Mouse (Mus musculus) embryonic facial prominence, embryonic 15.5 days (tissue): ENCODE results near the gene Gpr119. TPM values are rescaled to one million over a fixed set of nuclear protein-coding genes. Genes with fewer than 3 reads are reported as not detected.

ENCODE experiments used
- ATAC-seq: fragments of 200-750 bp; cut with Nextera tagmentation; 2 replicates; pipeline ENCODE4 v1.8.0; 2017; ENCODE audit warnings: low read depth, moderate TSS enrichment; ENCODE audit not compliant: insufficient number of reproducible peaks, low FRiP score, low TSS enrichment
- H3K27ac ChIP-seq: fragments of 300-500 bp; sonication (generic); replicated peaks from 2 replicates; pipeline ENCODE4 v1.5.1; 2015; ENCODE audit warnings: mild to moderate bottlenecking, inconsistent platforms
- H3K27me3 ChIP-seq: fragments of 300-500 bp; sonication (generic); 2 replicates; pipeline ENCODE4 v1.6.1; 2015; ENCODE audit warnings: inconsistent platforms
- H3K36me3 ChIP-seq: fragments of 300-500 bp; sonication (generic); 2 replicates; pipeline ENCODE4 v1.6.1; 2015; ENCODE audit warnings: mild to moderate bottlenecking, inconsistent platforms
- H3K4me1 ChIP-seq: fragments of 300-500 bp; sonication (generic); 2 replicates; pipeline ENCODE4 v1.6.1; 2015; ENCODE audit warnings: inconsistent platforms
- H3K4me2 ChIP-seq: fragments of 300-500 bp; sonication (generic); replicated peaks from 2 replicates; pipeline ENCODE4 v1.6.1; 2015; ENCODE audit warnings: mild to moderate bottlenecking, inconsistent platforms
- H3K4me3 ChIP-seq: fragments of 300-500 bp; sonication (generic); replicated peaks from 2 replicates; pipeline ENCODE4 v1.5.1; 2015; ENCODE audit warnings: mild to moderate bottlenecking, inconsistent platforms
- H3K9ac ChIP-seq: fragments of 300-500 bp; sonication (generic); 2 replicates; pipeline ENCODE4 v1.6.1; 2015; ENCODE audit warnings: inconsistent platforms
- H3K9me3 ChIP-seq: fragments of 300-500 bp; sonication (generic); replicated peaks from 2 replicates; pipeline ENCODE4 v1.6.1; 2016; ENCODE audit warnings: inconsistent platforms
- WGBS: fragments of 180-500 bp; shearing (Covaris S2); methylation state at CpG from one replicate; pipeline ENCODE4 v1.1.7; 2015; 5-methylcytosine and 5-hydroxymethylcytosine counted together
- polyA plus RNA-seq: library from polyadenylated mRNA; unstranded; fragments of >200 nt; fragmentation: Nextera tagmentation; extraction: Ambion mirVana; gene quantifications from 2 replicates; pipeline ENCODE4 v1.2.1, GENCODE M21; 2015

Gpr119 gene
- not detected in 2 replicates for polyA plus RNA-seq

DNA sequence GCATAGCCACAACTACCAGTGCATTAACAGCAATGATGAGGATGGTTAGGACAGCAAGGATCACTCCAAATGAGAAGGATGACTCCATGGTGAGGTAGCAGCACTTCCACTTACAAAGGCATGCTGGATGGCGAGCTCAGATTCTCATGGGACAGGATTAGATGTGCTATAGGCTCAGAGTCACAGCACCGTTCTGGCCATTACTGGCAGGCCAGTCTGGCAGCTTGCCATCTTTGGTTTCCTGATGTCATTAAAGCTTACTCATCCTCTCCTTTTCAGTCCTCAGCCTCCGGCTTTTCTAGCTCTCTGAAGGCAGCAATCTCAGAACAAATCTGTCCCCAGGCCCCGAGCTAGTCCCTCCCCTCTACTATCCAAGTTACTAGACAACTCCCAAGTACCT lies at the start of gene Gpr119:
TSS of gene Gpr119 (minus strand) at position 308 of the 400 bp plus-strand sequence.
- Histone ChIP-seq H3K27ac (no peak within 1 kb of the TSS), H3K4me1 (no peaks in the 10 kb centered on the region), H3K4me2 (no peak within 1 kb of the TSS), H3K27me3 (no peaks in the 10 kb centered on the region), H3K9ac (no peak within 1 kb of the TSS), H3K9me3 (no peaks in the 10 kb centered on the region), H3K36me3 (no peaks in the 10 kb centered on the region), H3K4me3 (no peak within 1 kb of the TSS)
- ATAC-seq: no peak
- 41% methylated on average over 4 of the region's 4 CpGs for WGBS

DNA sequence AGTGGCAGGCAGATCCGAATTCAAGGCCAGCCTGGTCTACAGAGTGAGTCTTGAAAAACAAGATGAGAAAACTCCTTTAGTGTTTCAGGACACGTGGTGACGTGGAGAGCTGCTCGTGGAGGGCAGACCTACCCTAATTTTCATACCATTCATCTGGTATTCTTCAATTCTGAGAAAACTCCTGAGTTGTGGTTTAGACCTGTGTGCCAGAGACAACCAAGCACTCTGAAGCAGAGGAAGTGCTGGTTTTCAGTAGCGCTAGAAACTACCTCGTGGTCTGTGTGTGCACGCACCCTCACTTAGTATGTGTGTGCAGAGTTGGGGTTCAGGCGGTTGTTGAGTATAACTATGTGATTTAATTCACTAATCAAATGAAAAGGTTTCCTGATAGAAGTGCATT lies 38.6 kb upstream of the Gpr119 start:
- no peak overlapping the region for H3K9ac ChIP-seq
- no peak overlapping the region for H3K4me2 ChIP-seq
- no peaks in the 10 kb centered on the region for H3K9me3 ChIP-seq
- H3K27ac ChIP-seq: no peak overlapping the region
- no peak overlapping the region for H3K4me3 ChIP-seq
- no peak for ATAC-seq
- H3K4me1 ChIP-seq: no peaks in the 10 kb centered on the region
- 88% methylated on average over 8 of the region's 8 CpGs for WGBS
- no peaks in the 10 kb centered on the region for H3K27me3 ChIP-seq
- H3K36me3 ChIP-seq: no peaks in the 10 kb centered on the region

GRCm38 (mm10) chrX:48709701-48710100 lies 35.4 kb upstream of the Gpr119 start:
- no peak overlapping the region for H3K9ac ChIP-seq
- 91% methylated on average over 10 of the region's 10 CpGs for WGBS
- no peaks in the 10 kb centered on the region for H3K9me3 ChIP-seq
- no peak overlapping the region for H3K4me2 ChIP-seq
- no peaks in the 10 kb centered on the region for H3K4me1 ChIP-seq
- H3K27me3 ChIP-seq: no peaks in the 10 kb centered on the region
- H3K36me3 ChIP-seq: no peaks in the 10 kb centered on the region
- H3K27ac ChIP-seq: no peak overlapping the region
- ATAC-seq: no peak
- no peak overlapping the region for H3K4me3 ChIP-seq

- H3K27ac ChIP-seq: 0 out of 2 replicates have a peak within 1 kb of the TSS, but pooled peaks have one; percentile 4
- peak within 1 kb of the TSS; percentile 53 for H3K4me2 ChIP-seq
- peak within 1 kb of the TSS; percentile 34 for H3K9ac ChIP-seq
- H3K27me3 ChIP-seq: no peaks in the 10 kb centered on the region
- H3K36me3 ChIP-seq: no peaks in the 10 kb centered on the region
- WGBS: 15% methylated on average over 42 of the region's 42 CpGs
- H3K9me3 ChIP-seq: no peaks in the 10 kb centered on the region
- ATAC-seq: peak; percentile 94
- no peaks in the 10 kb centered on the region for H3K4me1 ChIP-seq
- peak within 1 kb of the TSS; percentile 60 for H3K4me3 ChIP-seq
These were observed 20.6 kb upstream of the Gpr119 start, which contains the start of gene Rbmx2 for GRCm38 (mm10) chrX:48694864-48695371. Rbmx2 (plus strand) TSS chrX:48695004.

- Histone ChIP-seq H3K4me3 (peak overlapping the region; percentile 60), H3K27me3 (no peaks in the 10 kb centered on the region), H3K4me1 (no peaks in the 10 kb centered on the region), H3K27ac (no peak overlapping the region), H3K36me3 (no peaks in the 10 kb centered on the region), H3K4me2 (peak overlapping the region; percentile 53), H3K9me3 (no peaks in the 10 kb centered on the region), H3K9ac (no peak overlapping the region)
- 16% methylated on average over 6 of the region's 6 CpGs for WGBS
- peak; percentile 77 for ATAC-seq
These were observed 20.2 kb upstream of the Gpr119 start for GRCm38 (mm10) chrX:48694460-48694859.

GRCm38 (mm10) chrX:48683857-48684256 lies 9.6 kb upstream of the Gpr119 start:
- Histone ChIP-seq H3K9ac (no peak overlapping the region), H3K27me3 (no peaks in the 10 kb centered on the region), H3K36me3 (no peaks in the 10 kb centered on the region), H3K27ac (no peak overlapping the region), H3K4me2 (no peak overlapping the region), H3K4me1 (no peaks in the 10 kb centered on the region), H3K9me3 (no peaks in the 10 kb centered on the region), H3K4me3 (no peak overlapping the region)
- ATAC-seq: no peak
- 73% methylated on average over 5 of the region's 5 CpGs for WGBS

DNA sequence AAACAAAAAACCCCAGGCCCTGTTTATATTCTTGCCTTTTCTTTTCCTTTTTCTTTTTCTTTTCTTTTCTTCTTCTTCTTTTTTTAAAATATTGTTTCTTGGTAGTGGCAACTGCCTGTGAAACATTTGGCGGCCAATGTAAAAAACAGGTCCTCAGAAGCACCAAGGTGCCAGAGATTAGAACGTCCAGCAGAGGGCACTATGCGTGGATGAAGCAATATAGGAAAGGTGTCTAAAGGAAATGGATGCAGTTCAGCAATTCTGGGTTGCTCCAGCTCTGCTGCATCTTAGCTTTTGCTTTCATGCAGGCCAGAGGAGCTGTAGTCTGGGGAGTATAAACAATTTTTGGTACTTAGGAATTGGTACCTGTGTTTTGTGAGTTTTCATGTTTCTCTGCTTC lies 9.2 kb upstream of the Gpr119 start:
- H3K4me3 ChIP-seq: no peak overlapping the region
- no peak overlapping the region for H3K27ac ChIP-seq
- H3K4me1 ChIP-seq: no peaks in the 10 kb centered on the region
- no peak overlapping the region for H3K9ac ChIP-seq
- no peaks in the 10 kb centered on the region for H3K36me3 ChIP-seq
- H3K9me3 ChIP-seq: no peaks in the 10 kb centered on the region
- 17% methylated on average over 3 of the region's 3 CpGs for WGBS
- H3K27me3 ChIP-seq: no peaks in the 10 kb centered on the region
- no peak overlapping the region for H3K4me2 ChIP-seq
- no peak for ATAC-seq

DNA sequence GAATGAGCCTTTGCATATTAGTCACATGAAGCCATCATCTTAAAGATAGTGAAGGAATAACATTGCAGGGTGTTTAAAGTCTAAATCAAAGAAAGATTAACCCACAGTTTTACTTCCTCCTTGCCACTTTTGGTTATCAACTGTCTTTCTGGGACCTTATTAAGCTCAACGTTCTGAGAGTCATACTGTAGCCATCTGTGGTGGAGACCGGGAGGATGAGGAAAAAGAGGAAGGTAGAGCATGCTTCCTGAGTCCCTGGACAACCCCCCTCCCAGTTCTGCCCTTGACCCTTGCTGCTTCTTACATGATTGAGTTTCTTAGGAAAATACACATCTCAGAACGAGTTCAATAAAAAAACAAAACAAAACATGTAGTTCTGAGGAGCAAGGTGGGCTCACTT lies 2.6 kb downstream of the Gpr119 start:
- Histone ChIP-seq H3K4me1 (no peaks in the 10 kb centered on the region), H3K4me3 (no peak overlapping the region), H3K27ac (no peak overlapping the region), H3K27me3 (no peaks in the 10 kb centered on the region), H3K4me2 (no peak overlapping the region), H3K36me3 (no peaks in the 10 kb centered on the region), H3K9ac (no peak overlapping the region), H3K9me3 (no peaks in the 10 kb centered on the region)
- ATAC-seq: no peak
- WGBS: 61% methylated on average over 3 of the region's 3 CpGs

- Histone ChIP-seq H3K36me3 (no peaks in the 10 kb centered on the region), H3K4me3 (no peak overlapping the region), H3K27me3 (no peaks in the 10 kb centered on the region), H3K27ac (no peak overlapping the region), H3K9me3 (no peaks in the 10 kb centered on the region), H3K4me1 (no peaks in the 10 kb centered on the region), H3K9ac (no peak overlapping the region), H3K4me2 (no peak overlapping the region)
- ATAC-seq: no peak
- 65% methylated on average over 3 of the region's 3 CpGs for WGBS
These were observed 4.7 kb downstream of the Gpr119 start for GRCm38 (mm10) chrX:48669588-48669987.

GRCm38 (mm10) chrX:48666807-48667206 lies 7.5 kb downstream of the Gpr119 start:
- Histone ChIP-seq H3K4me3 (no peak overlapping the region), H3K27me3 (no peaks in the 10 kb centered on the region), H3K4me1 (no peaks in the 10 kb centered on the region), H3K27ac (no peak overlapping the region), H3K9me3 (no peaks in the 10 kb centered on the region), H3K4me2 (no peak overlapping the region), H3K36me3 (no peaks in the 10 kb centered on the region), H3K9ac (no peak overlapping the region)
- WGBS: 31% methylated on average over 6 of the region's 6 CpGs
- no peak for ATAC-seq

DNA sequence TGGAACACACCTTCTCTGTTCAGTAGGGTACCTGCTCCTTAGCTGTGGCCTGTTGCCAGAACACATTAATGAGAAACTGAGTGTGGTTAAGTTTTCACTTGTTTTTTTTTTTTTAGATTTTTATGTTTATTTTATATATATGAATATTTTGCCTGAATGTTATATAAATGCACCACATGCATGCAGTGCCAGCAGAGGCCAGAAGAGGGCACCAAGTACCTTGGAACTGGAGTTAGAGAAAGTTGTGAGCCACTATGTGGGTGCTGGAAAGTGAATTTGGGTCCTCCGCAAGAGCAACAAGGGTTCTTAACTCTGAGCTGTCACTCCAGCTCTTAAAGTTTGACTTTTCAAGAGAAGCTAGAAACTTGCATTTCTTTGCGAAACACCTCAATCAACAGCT lies 30.2 kb downstream of the Gpr119 start:
- H3K9me3 ChIP-seq: no peaks in the 10 kb centered on the region
- no peaks in the 10 kb centered on the region for H3K36me3 ChIP-seq
- no peak overlapping the region for H3K4me3 ChIP-seq
- no peaks in the 10 kb centered on the region for H3K27me3 ChIP-seq
- no peak overlapping the region for H3K4me2 ChIP-seq
- ATAC-seq: no peak
- no peaks in the 10 kb centered on the region for H3K4me1 ChIP-seq
- H3K9ac ChIP-seq: no peak overlapping the region
- H3K27ac ChIP-seq: no peak overlapping the region
- WGBS: 87% methylated on average over 2 of the region's 2 CpGs

- Histone ChIP-seq H3K4me3 (no peak overlapping the region), H3K4me1 (no peaks in the 10 kb centered on the region), H3K9ac (no peak overlapping the region), H3K9me3 (no peaks in the 10 kb centered on the region), H3K36me3 (no peaks in the 10 kb centered on the region), H3K4me2 (no peak overlapping the region), H3K27me3 (no peaks in the 10 kb centered on the region), H3K27ac (no peak overlapping the region)
- no peak for ATAC-seq
- WGBS: 54% methylated on average over 2 of the region's 2 CpGs
These were observed 37.2 kb downstream of the Gpr119 start for GRCm38 (mm10) chrX:48637032-48637431.
